Mouse (Mus musculus) C2C12 (cell line): ENCODE data around the gene Usp36. TPM values are rescaled to one million over a fixed set of nuclear protein-coding genes. Genes with fewer than 3 reads are reported as not detected.

Experiments
- H3K27me3 ChIP-seq: one replicate; pipeline ENCODE4 v1.6.1; 2011; ENCODE audit not compliant: control insufficient read depth, insufficient read depth, insufficient read length
- H3K36me3 ChIP-seq: one replicate; pipeline ENCODE4 v1.6.1; 2011; ENCODE audit not compliant: control insufficient read depth, insufficient read depth
- H3K4me3 ChIP-seq: one replicate; pipeline ENCODE4 v1.5.1; 2011; ENCODE audit warnings: mild to moderate bottlenecking, control low read depth; ENCODE audit not compliant: poor library complexity, insufficient read depth, severe bottlenecking
- H3K79me2 ChIP-seq: one replicate; pipeline ENCODE4 v1.6.1; 2011; ENCODE audit not compliant: control insufficient read depth, insufficient read depth
- H3K79me3 ChIP-seq: one replicate; pipeline ENCODE4 v1.6.1; 2011; ENCODE audit warnings: low read depth, control low read depth
- H3ac ChIP-seq: one replicate; pipeline ENCODE3; 2011; ENCODE audit warnings: low read depth; ENCODE audit not compliant: control insufficient read depth, insufficient read length
- CEBPB ChIP-seq: IDR thresholded peaks from one replicate; pipeline ENCODE4 v1.6.1; 2011; ENCODE audit warnings: low read depth, mild to moderate bottlenecking, control low read depth, moderate library complexity
- CTCF ChIP-seq: IDR thresholded peaks from one replicate; pipeline ENCODE4 v1.5.1; 2011; ENCODE audit not compliant: control insufficient read depth, insufficient read depth, insufficient read length
- FOSL1 ChIP-seq: IDR thresholded peaks from one replicate; pipeline ENCODE4 v1.8.0; 2011; ENCODE audit warnings: mild to moderate bottlenecking, low read length; ENCODE audit not compliant: poor library complexity, insufficient read depth, severe bottlenecking
- MAX ChIP-seq: IDR thresholded peaks from one replicate; pipeline ENCODE4 v1.6.1; 2011; ENCODE audit warnings: mild to moderate bottlenecking, control low read depth
- MYOD1 ChIP-seq: IDR thresholded peaks from one replicate; pipeline ENCODE4 v1.6.1; 2011; ENCODE audit warnings: low read depth; ENCODE audit not compliant: control insufficient read depth, insufficient read length
- MYOG ChIP-seq: IDR thresholded peaks from one replicate; pipeline ENCODE4 v1.6.1; 2011; ENCODE audit not compliant: control insufficient read depth, insufficient read length; ENCODE audit errors: extremely low read depth
- USF1 ChIP-seq: IDR thresholded peaks from one replicate; pipeline ENCODE4 v1.6.1; 2011; ENCODE audit warnings: low read depth, mild to moderate bottlenecking, control low read depth, moderate library complexity
- polyA plus RNA-seq: library from polyadenylated mRNA; unstranded; fragments of >200 nt; fragmentation: generic; extraction: Trizol; gene quantifications from one replicate; pipeline ENCODE4 v1.2.1, GENCODE M21; 2012; ENCODE audit warnings: missing spikeins

Gene Usp36
- polyA plus RNA-seq, 1 experiment, result 14.8 TPM

DNA sequence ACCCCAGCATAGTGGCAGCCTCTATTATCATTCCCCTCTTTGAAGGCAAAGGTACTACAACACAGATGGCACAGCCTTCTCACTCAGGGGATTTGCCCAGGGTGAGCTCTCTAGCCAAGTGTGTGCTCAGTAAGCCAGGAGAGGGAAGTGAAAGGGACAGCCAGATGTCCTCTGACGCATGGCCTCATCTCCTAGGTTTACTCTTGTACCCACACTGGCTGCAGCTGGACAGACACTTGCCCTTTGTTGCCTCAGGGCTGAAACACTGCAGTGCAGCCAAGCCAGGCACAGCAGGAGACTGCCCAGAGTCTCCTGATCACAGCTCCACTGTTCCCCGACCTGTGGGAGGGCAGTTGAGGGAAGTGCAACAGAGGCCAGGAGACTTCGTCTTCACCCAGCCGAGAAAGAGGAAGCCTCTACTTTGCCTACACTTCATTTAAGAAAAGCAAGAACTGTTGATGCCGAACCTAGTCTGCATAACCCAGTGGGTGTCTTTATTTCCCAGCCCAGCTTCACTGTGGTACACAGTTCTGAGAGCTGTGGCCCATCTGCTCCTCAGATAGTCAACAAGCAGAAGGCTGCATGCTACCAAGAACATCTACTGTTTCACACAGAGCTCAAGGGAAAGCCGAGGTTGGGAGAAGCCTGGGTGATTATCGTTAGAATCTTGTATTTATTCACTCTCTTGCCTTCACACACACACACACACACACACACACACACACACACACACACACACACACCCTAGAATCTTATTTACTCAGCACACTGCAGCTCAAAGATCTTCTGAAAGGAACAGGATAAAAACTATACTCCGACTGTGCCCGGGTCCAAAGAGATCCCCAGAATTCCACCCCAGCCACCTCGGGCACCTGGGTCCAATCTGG lies 78.1 kb downstream of the Usp36 start:
- no peaks in the 10 kb centered on the region for H3K36me3 ChIP-seq
- peak overlapping the region; percentile 27 for H3ac ChIP-seq
- H3K79me3 ChIP-seq, result peaks cover 5% of the 10 kb centered on the region
- H3K79me2 ChIP-seq, result peaks cover 45% of the 10 kb centered on the region
- H3K4me3 ChIP-seq, result peak overlapping the region; percentile 12
- TF ChIP-seq FOSL1, result no peak
- TF ChIP-seq USF1, result no peak
- no peak for TF ChIP-seq MYOG
- no peak for TF ChIP-seq MAX
- TF ChIP-seq MYOD1, result no peak
- no peak for TF ChIP-seq CEBPB
- no peak for TF ChIP-seq CTCF
- no peaks in the 10 kb centered on the region for H3K27me3 ChIP-seq

DNA sequence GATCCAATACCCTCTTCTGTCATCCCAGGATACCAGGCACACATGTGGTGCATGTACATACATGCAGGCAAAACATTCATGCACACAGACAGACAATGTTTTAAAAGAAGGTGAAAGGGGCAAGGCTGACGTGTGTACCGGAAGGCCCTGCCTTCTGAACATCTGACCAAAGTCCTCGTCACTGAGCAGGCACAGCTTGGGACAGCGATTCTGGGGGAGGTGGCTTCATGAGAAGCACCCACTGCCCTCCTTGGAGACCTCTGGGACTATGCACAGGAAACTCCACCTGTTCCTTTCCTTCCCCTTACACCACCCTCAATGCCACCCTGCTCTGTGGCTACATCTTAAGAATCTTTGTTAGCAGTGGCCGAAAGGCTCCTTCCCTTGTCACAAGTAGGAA lies 79.1 kb downstream of the Usp36 start:
- H3K36me3 ChIP-seq, result no peaks in the 10 kb centered on the region
- no peaks in the 10 kb centered on the region for H3K27me3 ChIP-seq
- peaks cover 56% of the 10 kb centered on the region for H3K79me2 ChIP-seq
- peaks cover 5% of the 10 kb centered on the region for H3K79me3 ChIP-seq
- TF ChIP-seq FOSL1 (no peak), MAX (no peak), CTCF (no peak), MYOD1 (no peak)
- no peak overlapping the region for H3ac ChIP-seq
- H3K4me3 ChIP-seq, result no peak overlapping the region

DNA sequence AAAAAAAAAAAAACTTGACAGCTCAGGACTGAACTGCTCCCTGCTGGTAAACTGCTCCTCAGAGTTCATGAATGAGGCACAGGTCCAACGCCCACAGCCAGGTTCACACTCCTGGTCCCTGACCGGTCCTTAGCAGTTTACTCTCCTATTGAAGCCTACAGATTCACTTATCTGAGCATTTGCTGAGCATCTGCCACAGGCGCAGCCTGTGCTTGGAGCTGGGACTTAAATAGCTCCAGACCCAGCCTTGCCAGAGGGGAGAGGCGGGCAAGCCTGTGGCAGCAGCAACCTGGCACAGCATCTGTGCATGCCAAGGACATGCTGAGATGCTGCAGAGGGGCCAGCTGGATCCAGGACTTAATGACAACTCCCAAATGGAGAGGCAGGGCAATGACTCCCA lies 79.9 kb downstream of the Usp36 start:
- Histone ChIP-seq H3K4me3 (no peak overlapping the region), H3K36me3 (no peaks in the 10 kb centered on the region), H3K79me3 (peaks cover 5% of the 10 kb centered on the region), H3ac (no peak overlapping the region), H3K79me2 (peaks cover 56% of the 10 kb centered on the region), H3K27me3 (no peaks in the 10 kb centered on the region)
- TF ChIP-seq CTCF (no peak), FOSL1 (no peak), MYOG (no peak), MYOD1 (no peak), MAX (no peak), USF1 (no peak), CEBPB (no peak)

Other genes starting within 250 kb of the Usp36 start
- gene Dnah17, start 159.6 kb downstream of the Usp36 start, polyA plus RNA-seq, result 0.13 TPM
- 7.9 TPM for gene Cyth1, start 41.7 kb downstream of the Usp36 start, polyA plus RNA-seq
- gene Cep295nl, start 52.3 kb upstream of the Usp36 start, polyA plus RNA-seq, result 1.4 TPM
- gene Timp2, start 65.5 kb upstream of the Usp36 start, polyA plus RNA-seq, result 372 TPM
- 6.6 TPM for gene Lgals3bp, start 111.8 kb upstream of the Usp36 start, polyA plus RNA-seq
- gene Cant1, start 128.8 kb upstream of the Usp36 start, polyA plus RNA-seq, result 29.7 TPM
- gene C1qtnf1, start 138.0 kb upstream of the Usp36 start, polyA plus RNA-seq, result 2.0 TPM
- gene Engase, start 186.6 kb upstream of the Usp36 start, polyA plus RNA-seq, result 2.1 TPM